Mouse (Mus musculus) adrenal gland, postnatal 36 days (tissue): ENCODE results near the gene Rftn1. TPM values are rescaled to one million over a fixed set of nuclear protein-coding genes. Genes with fewer than 3 reads are reported as not detected.

ENCODE experiments used
- DNase-seq, 2 experiments: peaks; one replicate each; pipeline ENCODE4 v3.0.0; 2021; ENCODE audit warnings: mixed read lengths in 1 of 2
- total RNA-seq, 2 experiments: library from RNA; stranded (reverse); gene quantifications; 2 replicates each; pipeline ENCODE4 v1.2.3; 2021

Gene Rftn1
- total RNA-seq, 2 experiments from 2014 or later = 7.3 to 9.9 TPM

GRCm38 (mm10) chr17:50201828-50202445 is 11.5 kb upstream of the Rftn1 start:
- DNase-seq = no peak

GRCm38 (mm10) chr17:50199075-50199850 is 8.8 kb upstream of the Rftn1 start:
- DNase-seq = peak in 1 of 2 experiments; percentile 10

GRCm38 (mm10) chr17:50197572-50197971 is 7.1 kb upstream of the Rftn1 start:
- no peak for DNase-seq

GRCm38 (mm10) chr17:50196005-50196672 is 5.7 kb upstream of the Rftn1 start:
- DNase-seq = no peak

- no peak for DNase-seq
Observed at GRCm38 (mm10) chr17:50195399-50195798, 4.9 kb upstream of the Rftn1 start.

GRCm38 (mm10) chr17:50194541-50194940 is 4.1 kb upstream of the Rftn1 start:
- DNase-seq = no peak

GRCm38 (mm10) chr17:50193653-50194052 is 3.2 kb upstream of the Rftn1 start:
- peak in 1 of 2 experiments; percentile 31 for DNase-seq

- DNase-seq = no peak
Observed at GRCm38 (mm10) chr17:50192376-50192940, 2.0 kb upstream of the Rftn1 start.

GRCm38 (mm10) chr17:50191318-50191957 is 964 bp upstream of the Rftn1 start:
- DNase-seq = no peak

- DNase-seq = peak; percentile 53 to 73
Observed at GRCm38 (mm10) chr17:50189381-50190012, 977 bp downstream of the Rftn1 start.

- DNase-seq = no peak
Observed at GRCm38 (mm10) chr17:50188662-50189345, 1.7 kb downstream of the Rftn1 start.

GRCm38 (mm10) chr17:50185616-50186015 is 4.9 kb downstream of the Rftn1 start:
- no peak for DNase-seq

- no peak for DNase-seq
Observed at GRCm38 (mm10) chr17:50185083-50185482, 5.4 kb downstream of the Rftn1 start.

GRCm38 (mm10) chr17:50184217-50185038 is 6.0 kb downstream of the Rftn1 start:
- DNase-seq = no peak

- no peak for DNase-seq
Observed at GRCm38 (mm10) chr17:50183300-50183699, 7.2 kb downstream of the Rftn1 start.

- DNase-seq = no peak
Observed at GRCm38 (mm10) chr17:50182542-50182951, 7.9 kb downstream of the Rftn1 start.

- no peak for DNase-seq
Observed at GRCm38 (mm10) chr17:50180899-50181570, 9.4 kb downstream of the Rftn1 start.

GRCm38 (mm10) chr17:50173776-50174175 is 16.7 kb downstream of the Rftn1 start:
- no peak for DNase-seq

- DNase-seq = no peak
Observed at GRCm38 (mm10) chr17:50173368-50173767, 17.1 kb downstream of the Rftn1 start.

- no peak for DNase-seq
Observed at GRCm38 (mm10) chr17:50172795-50173194, 17.7 kb downstream of the Rftn1 start.
